Comparison of ENCODE assay signal across 9 mouse cellular contexts in genomic region chr6:39264722-39265121, GRCm38 (mm10). TPM values are rescaled to one million over a fixed set of nuclear protein-coding genes. Genes with fewer than 3 reads are reported as not detected.
DNase-seq lines count a peak whose midpoint lies in the region; ATAC-seq lines count a peak whose summit lies in the region.
"Had no signal": no experiment of that assay in that cellular context is flagged by ENCODE, and none has a peak within 500 bp of the region (broad histone marks: within the 10 kb centered on the region; RNA-seq: fewer than 3 reads in every experiment).

No protein-coding gene starts in this region.

- H3K9ac ChIP-seq in heart, embryonic 15.5 days = no peak overlapping the region
- no peak overlapping the region for H3K9ac ChIP-seq in hindbrain, embryonic 13.5 days
- no peak overlapping the region for H3K9ac ChIP-seq in midbrain, embryonic 13.5 days (replicated peaks)
- H3K9ac ChIP-seq: midbrain, embryonic 15.5 days had no signal

- DNase-seq in kidney, postnatal 14 days = peak; percentile 84
- peak; percentile 44 for DNase-seq in lung, postnatal 14 days
- DNase-seq in MN1 (ENCODE audit: low spot score) = no peak
- no peak for DNase-seq in left cerebral cortex, adult 8-10 months (ENCODE audit: low spot score in 2 of 2)

- no peak overlapping the region for H3K4me2 ChIP-seq in heart, embryonic 15.5 days
- H3K4me2 ChIP-seq in hindbrain, embryonic 13.5 days = no peak overlapping the region
- H3K4me2 ChIP-seq in midbrain, embryonic 13.5 days (replicated peaks) = no peak overlapping the region
- H3K4me2 ChIP-seq: midbrain, embryonic 15.5 days had no signal

- H3K27ac ChIP-seq in brown adipose tissue, adult 24 weeks (replicated peaks; ENCODE audit: low read depth, low read length) = peak overlapping the region; percentile 60
- H3K27ac ChIP-seq in heart, embryonic 15.5 days = no peak overlapping the region; the same call in 1 of the 2 replicates
- no peak overlapping the region for H3K27ac ChIP-seq in hindbrain, embryonic 13.5 days
- no peak overlapping the region for H3K27ac ChIP-seq in midbrain, embryonic 13.5 days
- H3K27ac ChIP-seq: midbrain, embryonic 15.5 days had no signal

- H3K27me3 ChIP-seq in heart, embryonic 15.5 days = no peaks in the 10 kb centered on the region
- no peaks in the 10 kb centered on the region for H3K27me3 ChIP-seq in hindbrain, embryonic 13.5 days
- H3K27me3 ChIP-seq in midbrain, embryonic 13.5 days = no peaks in the 10 kb centered on the region
- H3K27me3 ChIP-seq: midbrain, embryonic 15.5 days had no signal

- H3K9me3 ChIP-seq in heart, embryonic 15.5 days (replicated peaks) = no peaks in the 10 kb centered on the region
- H3K9me3 ChIP-seq in hindbrain, embryonic 13.5 days = no peaks in the 10 kb centered on the region
- H3K9me3 ChIP-seq in midbrain, embryonic 13.5 days = no peaks in the 10 kb centered on the region
- H3K9me3 ChIP-seq: midbrain, embryonic 15.5 days had no signal

- no peak overlapping the region for H3K4me3 ChIP-seq in brown adipose tissue, adult 24 weeks (ENCODE audit: insufficient read depth, low read depth, low read length)
- H3K4me3 ChIP-seq in heart, embryonic 15.5 days = no peak overlapping the region
- H3K4me3 ChIP-seq in hindbrain, embryonic 13.5 days = no peak overlapping the region
- no peak overlapping the region for H3K4me3 ChIP-seq in midbrain, embryonic 13.5 days (replicated peaks)
- H3K4me3 ChIP-seq: midbrain, embryonic 15.5 days had no signal

- H3K4me1 ChIP-seq in brown adipose tissue, adult 24 weeks (ENCODE audit: control insufficient read depth, insufficient read depth, insufficient read length, low read length) = peaks cover 6% of the 10 kb centered on the region; the same call in 1 of the 2 replicates
- peaks cover 10% of the 10 kb centered on the region for H3K4me1 ChIP-seq in heart, embryonic 15.5 days (replicated peaks)
- H3K4me1 ChIP-seq in hindbrain, embryonic 13.5 days (replicated peaks) = no peaks in the 10 kb centered on the region
- H3K4me1 ChIP-seq in midbrain, embryonic 13.5 days (replicated peaks) = no peaks in the 10 kb centered on the region
- H3K4me1 ChIP-seq: midbrain, embryonic 15.5 days had no signal

- 42% methylated on average over 4 of the region's 4 CpGs for WGBS in heart, embryonic 15.5 days
- WGBS in hindbrain, embryonic 13.5 days = 78% methylated on average over 4 of the region's 4 CpGs
- WGBS in midbrain, embryonic 13.5 days = 80% methylated on average over 4 of the region's 4 CpGs

- H3K36me3 ChIP-seq in heart, embryonic 15.5 days = no peaks in the 10 kb centered on the region
- no peaks in the 10 kb centered on the region for H3K36me3 ChIP-seq in hindbrain, embryonic 13.5 days
- no peaks in the 10 kb centered on the region for H3K36me3 ChIP-seq in midbrain, embryonic 13.5 days
- H3K36me3 ChIP-seq: midbrain, embryonic 15.5 days had no signal

- peak; percentile 63 for ATAC-seq in heart, embryonic 15.5 days (replicated peaks; ENCODE audit: insufficient number of reproducible peaks, insufficient read depth, low FRiP score, low read depth)
- ATAC-seq in hindbrain, embryonic 13.5 days (ENCODE audit: low FRiP score) = no peak
- ATAC-seq in midbrain, embryonic 13.5 days = no peak
- ATAC-seq: midbrain, embryonic 15.5 days had no signal

RNA-seq across cellular contexts. Expression of gene Kdm7a, which starts 58.1 kb away (rescaled TPM):
- 9.5 and 12.2 TPM in 2 replicates for polyA plus RNA-seq in brown adipose tissue, adult 24 weeks (2012; ENCODE audit: insufficient read depth, insufficient read length, missing spikeins)
- 4.6 and 5.4 TPM in 2 replicates for polyA plus RNA-seq in heart, embryonic 15.5 days (2015; fragmentation: Nextera tagmentation; extraction: Ambion mirVana)
- total RNA-seq in left cerebral cortex, adult 8-10 months (2022) = 10 to 100 TPM; 28.1 to 37.5 (median 29.3) TPM
- polyA plus RNA-seq in hindbrain, embryonic 13.5 days (2015; fragmentation: Nextera tagmentation; extraction: Ambion mirVana) = 9.2 and 9.3 TPM in 2 replicates
- 12.2 and 13.0 TPM in 2 replicates for polyA plus RNA-seq in midbrain, embryonic 13.5 days (2015; fragmentation: Nextera tagmentation; extraction: Ambion mirVana)

Comparison
In these comparisons a context has a peak if more than half of its experiments do, and no peak if none do; other contexts are left out.
1. DNase-seq: peak in kidney, postnatal 14 days (single experiment) and lung, postnatal 14 days (single experiment); none in MN1 (single experiment) and left cerebral cortex, adult 8-10 months (0 of 2).